Mouse (Mus musculus): ENCODE results near the gene Inafm1. TPM values are rescaled to one million over a fixed set of nuclear protein-coding genes. Genes with fewer than 3 reads are reported as not detected.
"Not testable (repeated sequence)": the region's sequence is repeated elsewhere in the genome, so short reads cannot be mapped to it uniquely, and the experiment has no call there.

The Inafm1 gene
- polyA plus RNA-seq, 1 experiment from 2014 or later = 19.8 TPM

DNA sequence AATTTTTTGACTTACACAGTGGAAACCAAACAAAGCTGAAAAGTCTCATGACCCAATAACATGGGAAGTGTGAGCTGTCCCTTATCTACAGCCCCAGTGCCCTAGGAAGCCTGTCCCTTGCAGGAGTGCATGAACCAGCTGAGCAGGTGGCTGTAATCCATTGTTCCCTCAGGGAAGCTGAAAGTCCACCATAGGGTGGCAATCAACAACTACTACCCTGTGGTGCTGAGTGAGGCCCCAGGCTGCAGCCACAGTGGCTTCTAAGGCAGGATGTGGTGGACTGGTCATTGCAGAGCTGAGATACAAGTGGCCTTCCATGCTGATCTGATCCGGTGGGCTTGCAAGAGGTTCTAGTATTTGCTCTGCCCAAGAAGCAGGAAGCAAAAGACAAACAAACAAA, 12.3 kb downstream of the Inafm1 start:
- no peak for ATAC-seq (ENCODE audit: low FRiP score, low TSS enrichment)
- Histone ChIP-seq H3K4me1 (ENCODE audit: control insufficient read depth, insufficient read depth, low read length) (no peaks in the 10 kb centered on the region), H3K4me3 (ENCODE audit: low read length) (no peak overlapping the region), H3K9me3 (ENCODE audit: control insufficient read depth, low read length) (no peaks in the 10 kb centered on the region; the same call in 1 of the 2 replicates), H3K9ac (ENCODE audit: low read depth, low read length) (no peak overlapping the region), H3K4me2 (replicated peaks; ENCODE audit: low read depth, low read length) (no peak overlapping the region), H3K27me3 (ENCODE audit: control insufficient read depth, insufficient read depth, low read length) (no peaks in the 10 kb centered on the region), H3K27ac (ENCODE audit: low read depth, low read length) (no peak overlapping the region), H3K36me3 (ENCODE audit: control insufficient read depth, insufficient read depth, low read length) (no peaks in the 10 kb centered on the region)
- WGBS = 81% methylated on average over 1 of the region's 1 CpGs

DNA sequence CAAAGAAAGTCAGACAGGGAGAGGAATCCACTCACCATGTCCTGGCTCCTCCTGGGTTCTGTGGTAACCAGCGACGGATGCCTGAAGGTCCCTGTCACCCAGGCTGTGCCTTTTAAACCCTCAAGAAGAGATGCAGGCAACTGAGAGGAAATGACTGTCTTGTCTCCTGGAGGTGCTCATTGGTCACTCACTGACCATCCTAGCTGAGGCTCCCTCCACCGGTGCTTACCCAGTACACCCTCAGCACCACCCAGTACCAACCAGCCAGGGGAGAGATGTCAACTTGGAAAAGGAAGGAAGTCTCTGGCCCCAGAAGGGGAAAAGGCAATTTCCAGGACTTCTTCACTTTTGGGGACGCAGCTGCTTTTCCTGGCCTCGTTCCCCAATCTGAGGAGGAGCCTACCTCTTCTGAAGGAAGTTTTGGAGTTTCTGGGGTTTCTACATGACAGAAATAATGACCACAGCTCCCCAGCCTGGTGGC, 14.3 kb downstream of the Inafm1 start, which contains the start of gene C5ar1:
C5ar1 (minus strand) TSS at position 431 of the 481 bp plus-strand sequence.
- no peak within 1 kb of the TSS for H3K9ac ChIP-seq (ENCODE audit: low read depth, low read length)
- no peaks in the 10 kb centered on the region for H3K27me3 ChIP-seq (ENCODE audit: control insufficient read depth, insufficient read depth, low read length)
- H3K4me1 ChIP-seq (ENCODE audit: control insufficient read depth, insufficient read depth, low read length) = no peaks in the 10 kb centered on the region
- 90% methylated on average over 5 of the region's 5 CpGs for WGBS
- H3K36me3 ChIP-seq (ENCODE audit: control insufficient read depth, insufficient read depth, low read length) = no peaks in the 10 kb centered on the region
- no peak for ATAC-seq (ENCODE audit: low FRiP score, low TSS enrichment)
- H3K27ac ChIP-seq (ENCODE audit: low read depth, low read length) = no peak within 1 kb of the TSS
- H3K4me2 ChIP-seq (replicated peaks; ENCODE audit: low read depth, low read length) = no peak within 1 kb of the TSS
- H3K4me3 ChIP-seq (ENCODE audit: low read length) = no peak within 1 kb of the TSS
- no peaks in the 10 kb centered on the region; the same call in 1 of the 2 replicates for H3K9me3 ChIP-seq (ENCODE audit: control insufficient read depth, low read length)

DNA sequence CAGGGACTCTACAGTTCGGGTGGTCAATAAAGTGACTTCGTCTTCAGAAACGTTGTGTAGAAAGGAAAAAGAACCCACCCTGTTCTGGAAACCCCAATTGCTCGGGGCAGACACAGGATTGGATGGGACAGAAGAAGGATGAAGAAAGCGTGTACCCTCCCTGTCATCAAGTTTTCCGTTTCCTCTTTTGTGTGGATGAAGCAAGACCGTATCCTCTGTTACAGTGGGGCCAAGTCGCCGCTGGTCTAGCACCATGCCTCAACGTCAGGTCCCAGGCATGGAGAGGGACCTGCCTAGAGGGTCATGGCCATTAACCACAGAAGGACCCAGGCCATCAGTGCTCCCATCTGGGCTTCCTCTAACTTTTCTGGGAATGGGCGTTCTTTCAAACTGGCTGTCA, 15.6 kb downstream of the Inafm1 start:
- WGBS = 89% methylated on average over 11 of the region's 11 CpGs
- Histone ChIP-seq H3K27ac (ENCODE audit: low read depth, low read length) (no peak overlapping the region), H3K27me3 (ENCODE audit: control insufficient read depth, insufficient read depth, low read length) (no peaks in the 10 kb centered on the region), H3K4me2 (replicated peaks; ENCODE audit: low read depth, low read length) (no peak overlapping the region), H3K9me3 (ENCODE audit: control insufficient read depth, low read length) (no peaks in the 10 kb centered on the region), H3K4me3 (ENCODE audit: low read length) (no peak overlapping the region), H3K36me3 (ENCODE audit: control insufficient read depth, insufficient read depth, low read length) (no peaks in the 10 kb centered on the region), H3K4me1 (ENCODE audit: control insufficient read depth, insufficient read depth, low read length) (no peaks in the 10 kb centered on the region), H3K9ac (ENCODE audit: low read depth, low read length) (no peak overlapping the region)
- ATAC-seq (ENCODE audit: low FRiP score, low TSS enrichment) = no peak

DNA sequence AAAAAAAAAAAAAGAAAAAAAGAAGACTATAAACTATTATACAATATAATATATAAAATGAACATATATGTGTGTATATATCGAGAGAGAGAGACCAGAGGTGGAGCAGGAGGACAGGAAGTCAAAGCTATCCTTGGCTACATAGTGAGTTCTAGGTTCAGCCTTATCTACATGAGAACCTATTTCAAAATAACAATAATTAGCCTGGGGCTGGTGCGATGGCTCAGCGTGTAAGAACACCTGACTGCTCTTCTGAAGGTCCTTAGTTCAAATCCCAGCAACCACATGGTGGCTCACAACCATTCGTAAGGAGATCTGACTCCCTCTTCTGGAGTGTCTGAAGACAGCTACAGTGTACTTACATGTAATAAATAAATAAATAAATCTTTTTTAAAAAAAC, 17.5 kb downstream of the Inafm1 start:
- H3K9ac ChIP-seq (ENCODE audit: low read depth, low read length); H3K4me3 ChIP-seq (ENCODE audit: low read length); H3K36me3 ChIP-seq (ENCODE audit: control insufficient read depth, insufficient read depth, low read length); H3K4me2 ChIP-seq (replicated peaks; ENCODE audit: low read depth, low read length); H3K27ac ChIP-seq (ENCODE audit: low read depth, low read length); ATAC-seq (ENCODE audit: low FRiP score, low TSS enrichment); H3K27me3 ChIP-seq (ENCODE audit: control insufficient read depth, insufficient read depth, low read length); H3K9me3 ChIP-seq (ENCODE audit: control insufficient read depth, low read length); H3K4me1 ChIP-seq (ENCODE audit: control insufficient read depth, insufficient read depth, low read length): not testable (repeated sequence)
- WGBS = 78% methylated on average over 4 of the region's 4 CpGs

DNA sequence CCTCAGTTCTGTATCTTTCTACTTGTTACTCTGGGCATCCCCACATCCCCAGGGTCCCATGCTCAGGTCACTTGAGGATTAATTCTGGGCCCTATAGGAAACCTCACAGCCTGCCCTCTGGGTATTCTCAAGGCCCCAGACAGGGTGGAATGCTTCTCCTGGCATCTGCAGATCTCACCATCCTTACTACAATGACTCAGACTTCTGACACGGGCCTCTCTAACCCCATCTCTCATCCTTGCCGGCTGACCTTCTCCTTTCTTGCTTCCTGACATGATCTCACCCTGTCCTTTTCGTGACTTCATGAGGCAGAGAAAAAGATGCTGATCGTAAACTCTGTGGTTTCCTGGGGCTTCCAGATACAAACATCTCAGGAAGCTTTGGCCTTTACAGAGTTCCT, 19.2 kb downstream of the Inafm1 start:
- no peak overlapping the region for H3K9ac ChIP-seq (ENCODE audit: low read depth, low read length)
- H3K36me3 ChIP-seq (ENCODE audit: control insufficient read depth, insufficient read depth, low read length) = no peaks in the 10 kb centered on the region
- no peak overlapping the region for H3K27ac ChIP-seq (ENCODE audit: low read depth, low read length)
- no peaks in the 10 kb centered on the region for H3K4me1 ChIP-seq (ENCODE audit: control insufficient read depth, insufficient read depth, low read length)
- H3K4me3 ChIP-seq (ENCODE audit: low read length) = no peak overlapping the region
- WGBS = 56% methylated on average over 4 of the region's 4 CpGs
- no peaks in the 10 kb centered on the region for H3K9me3 ChIP-seq (ENCODE audit: control insufficient read depth, low read length)
- H3K27me3 ChIP-seq (ENCODE audit: control insufficient read depth, insufficient read depth, low read length) = no peaks in the 10 kb centered on the region
- ATAC-seq (ENCODE audit: low FRiP score, low TSS enrichment) = no peak
- H3K4me2 ChIP-seq (replicated peaks; ENCODE audit: low read depth, low read length) = no peak overlapping the region

DNA sequence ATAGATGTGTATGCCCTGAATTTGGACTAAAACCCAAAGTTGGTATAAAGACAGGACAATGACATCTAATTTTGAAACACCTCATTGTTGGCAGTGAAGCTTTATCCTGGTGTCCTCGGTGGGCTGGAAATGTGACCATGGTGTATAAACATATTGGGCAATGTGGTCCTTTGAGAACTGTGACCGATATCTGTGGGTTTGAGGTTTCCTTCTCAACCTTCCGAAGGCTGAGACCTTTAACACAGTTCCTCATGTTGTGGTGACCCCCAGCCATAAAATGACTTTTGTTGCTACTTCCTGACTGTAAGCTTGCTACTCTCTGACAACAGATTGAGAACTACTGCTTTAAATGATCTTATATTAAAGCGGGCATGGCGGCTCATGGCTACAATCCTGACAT, 22.7 kb downstream of the Inafm1 start:
- H3K36me3 ChIP-seq (ENCODE audit: control insufficient read depth, insufficient read depth, low read length) = no peaks in the 10 kb centered on the region
- H3K4me1 ChIP-seq (ENCODE audit: control insufficient read depth, insufficient read depth, low read length) = no peaks in the 10 kb centered on the region
- ATAC-seq (ENCODE audit: low FRiP score, low TSS enrichment) = no peak
- H3K27me3 ChIP-seq (ENCODE audit: control insufficient read depth, insufficient read depth, low read length) = no peaks in the 10 kb centered on the region
- no peak overlapping the region for H3K4me2 ChIP-seq (replicated peaks; ENCODE audit: low read depth, low read length)
- H3K9me3 ChIP-seq (ENCODE audit: control insufficient read depth, low read length) = no peaks in the 10 kb centered on the region
- H3K4me3 ChIP-seq (ENCODE audit: low read length) = no peak overlapping the region
- 80% methylated on average over 5 of the region's 5 CpGs for WGBS
- no peak overlapping the region for H3K27ac ChIP-seq (ENCODE audit: low read depth, low read length)
- H3K9ac ChIP-seq (ENCODE audit: low read depth, low read length) = no peak overlapping the region

DNA sequence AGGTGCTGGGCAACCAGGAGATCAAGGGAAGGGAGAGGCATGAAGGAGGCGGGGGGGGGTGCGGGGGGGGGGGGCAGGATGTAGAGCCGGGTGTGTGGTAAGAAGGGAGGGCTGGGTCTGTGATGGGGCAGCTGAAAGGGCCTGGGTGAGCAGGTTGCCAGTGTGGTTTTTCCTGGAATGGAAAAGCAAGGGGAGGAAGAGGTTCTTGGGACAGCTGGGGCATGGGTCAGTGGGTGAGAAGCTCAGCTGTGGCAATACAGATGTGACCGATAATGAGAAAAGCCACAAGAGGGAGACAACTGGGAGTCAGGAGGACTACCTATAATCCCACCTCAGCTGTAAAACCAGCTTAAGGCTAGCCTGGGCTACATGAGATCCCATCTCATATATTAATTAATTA, 27.5 kb downstream of the Inafm1 start:
- Histone ChIP-seq H3K27ac (ENCODE audit: low read depth, low read length) (no peak overlapping the region), H3K4me2 (replicated peaks; ENCODE audit: low read depth, low read length) (no peak overlapping the region), H3K4me1 (ENCODE audit: control insufficient read depth, insufficient read depth, low read length) (no peaks in the 10 kb centered on the region), H3K9me3 (ENCODE audit: control insufficient read depth, low read length) (no peaks in the 10 kb centered on the region), H3K27me3 (ENCODE audit: control insufficient read depth, insufficient read depth, low read length) (no peaks in the 10 kb centered on the region), H3K4me3 (ENCODE audit: low read length) (no peak overlapping the region), H3K36me3 (ENCODE audit: control insufficient read depth, insufficient read depth, low read length) (no peaks in the 10 kb centered on the region), H3K9ac (ENCODE audit: low read depth, low read length) (no peak overlapping the region)
- WGBS = 45% methylated on average over 1 of the region's 4 CpGs
- no peak for ATAC-seq (ENCODE audit: low FRiP score, low TSS enrichment)

DNA sequence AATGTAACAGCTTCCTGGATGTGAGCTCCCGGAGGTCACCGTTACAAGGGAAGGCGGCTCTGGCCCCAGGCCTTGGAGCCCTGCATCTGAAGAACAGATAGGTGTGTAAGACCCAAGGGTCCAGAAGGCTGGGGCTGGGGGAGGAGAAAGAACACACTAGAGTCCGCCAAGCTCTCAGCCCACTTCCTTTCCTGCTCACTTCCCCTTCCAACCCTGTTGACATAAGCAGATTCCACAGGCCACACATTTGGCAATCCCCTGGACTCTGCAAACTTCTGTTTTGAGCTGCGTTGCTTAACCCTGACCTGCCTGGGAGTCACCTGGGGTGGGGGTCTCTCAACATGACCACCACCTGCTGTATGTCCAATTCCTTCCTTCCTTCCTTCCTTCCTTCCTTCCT, 29.4 kb downstream of the Inafm1 start, which contains the start of gene C5ar2:
C5ar2 (minus strand) TSS at position 88 of the 400 bp plus-strand sequence.
- Histone ChIP-seq H3K4me1 (ENCODE audit: control insufficient read depth, insufficient read depth, low read length) (no peaks in the 10 kb centered on the region), H3K27me3 (ENCODE audit: control insufficient read depth, insufficient read depth, low read length) (no peaks in the 10 kb centered on the region), H3K27ac (ENCODE audit: low read depth, low read length) (no peak within 1 kb of the TSS), H3K9ac (ENCODE audit: low read depth, low read length) (no peak within 1 kb of the TSS), H3K4me3 (ENCODE audit: low read length) (no peak within 1 kb of the TSS), H3K4me2 (replicated peaks; ENCODE audit: low read depth, low read length) (no peak within 1 kb of the TSS), H3K36me3 (ENCODE audit: control insufficient read depth, insufficient read depth, low read length) (no peaks in the 10 kb centered on the region), H3K9me3 (ENCODE audit: control insufficient read depth, low read length) (no peaks in the 10 kb centered on the region)
- no peak for ATAC-seq (ENCODE audit: low FRiP score, low TSS enrichment)
- WGBS = 34% methylated on average over 5 of the region's 5 CpGs

DNA sequence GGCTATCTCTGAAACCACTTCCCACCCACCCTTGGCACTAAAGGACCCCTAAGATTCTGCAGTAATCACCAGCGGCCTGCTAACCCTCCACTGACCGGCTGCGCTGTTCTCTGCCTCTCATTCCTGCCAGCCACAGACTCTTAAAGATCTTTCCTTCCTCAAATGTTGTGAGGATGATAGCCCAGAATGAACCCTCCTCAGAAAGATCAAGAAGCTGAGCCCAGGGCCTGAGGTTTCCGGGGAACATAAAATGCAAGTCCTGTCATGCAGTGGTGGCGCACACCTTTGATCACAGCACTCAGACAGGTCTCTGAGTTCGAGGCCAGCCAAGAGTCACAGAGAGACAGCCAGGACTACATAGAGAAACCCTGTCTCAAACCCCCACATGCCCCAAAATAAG, 31.2 kb downstream of the Inafm1 start:
- no peaks in the 10 kb centered on the region for H3K9me3 ChIP-seq (ENCODE audit: control insufficient read depth, low read length)

More for the DNA sequence above, 31.2 kb downstream of the Inafm1 start:
- Histone ChIP-seq H3K4me3 (ENCODE audit: low read length) (no peak overlapping the region), H3K36me3 (ENCODE audit: control insufficient read depth, insufficient read depth, low read length) (no peaks in the 10 kb centered on the region), H3K9ac (ENCODE audit: low read depth, low read length) (no peak overlapping the region), H3K27ac (ENCODE audit: low read depth, low read length) (no peak overlapping the region), H3K4me1 (ENCODE audit: control insufficient read depth, insufficient read depth, low read length) (no peaks in the 10 kb centered on the region), H3K4me2 (replicated peaks; ENCODE audit: low read depth, low read length) (no peak overlapping the region), H3K27me3 (ENCODE audit: control insufficient read depth, insufficient read depth, low read length) (no peaks in the 10 kb centered on the region)
- WGBS = 80% methylated on average over 6 of the region's 6 CpGs
- ATAC-seq (ENCODE audit: low FRiP score, low TSS enrichment) = no peak

Measured in kidney, embryonic 14.5 days (tissue).